Comparison of ENCODE assay signal across 19 mouse cellular contexts in genomic region chr14:121893747-121894146, GRCm38 (mm10). TPM values are rescaled to one million over a fixed set of nuclear protein-coding genes. Genes with fewer than 3 reads are reported as not detected.
DNase-seq lines count a peak whose midpoint lies in the region; ATAC-seq and TF ChIP-seq lines count a peak whose summit lies in the region.
"Had no signal": no experiment of that assay in that cellular context is flagged by ENCODE, and none has a peak within 500 bp of the region (broad histone marks: within the 10 kb centered on the region; RNA-seq: fewer than 3 reads in every experiment).

No protein-coding gene starts in this region.

- H3K4me2 ChIP-seq in kidney, embryonic 15.5 days: no peak overlapping the region
- no peak overlapping the region for H3K4me2 ChIP-seq in liver, postnatal 0 days (ENCODE audit: low read depth, low read length)
- no peak overlapping the region for H3K4me2 ChIP-seq in liver, embryonic 11.5 days
- H3K4me2 ChIP-seq in intestine, embryonic 16.5 days (ENCODE audit: low read depth, low read length): no peak overlapping the region
- no peak overlapping the region for H3K4me2 ChIP-seq in kidney, postnatal 0 days (ENCODE audit: low read length)
- H3K4me2 ChIP-seq: forebrain, embryonic 13.5 days; hindbrain, embryonic 14.5 days had no signal

- H3K4me1 ChIP-seq in kidney, adult 2 months (ENCODE audit: control insufficient read depth, insufficient read depth, low read length): peaks cover 32% of the 10 kb centered on the region
- H3K4me1 ChIP-seq in kidney, embryonic 15.5 days: 0 out of 2 replicates have a peak, but pooled peaks cover 9% of the 10 kb centered on the region
- H3K4me1 ChIP-seq in liver, postnatal 0 days (ENCODE audit: insufficient read depth): peaks cover 9% of the 10 kb centered on the region; the same call in 1 of the 2 replicates
- no peaks in the 10 kb centered on the region for H3K4me1 ChIP-seq in liver, embryonic 11.5 days (replicated peaks; ENCODE audit: control insufficient read depth, insufficient read depth, low read length)
- H3K4me1 ChIP-seq in intestine, embryonic 16.5 days (ENCODE audit: control insufficient read depth, insufficient read depth, low read length): peaks cover 14% of the 10 kb centered on the region
- no peaks in the 10 kb centered on the region for H3K4me1 ChIP-seq in kidney, postnatal 0 days (replicated peaks; ENCODE audit: insufficient read depth, low read length)

- WGBS in kidney, adult 2 months: 62% methylated on average over 6 of the region's 6 CpGs
- 81% methylated on average over 6 of the region's 6 CpGs for WGBS in kidney, embryonic 15.5 days
- 83% methylated on average over 6 of the region's 6 CpGs for WGBS in liver, postnatal 0 days (ENCODE audit: insufficient replicate concordance)
- WGBS in liver, embryonic 11.5 days: 80% methylated on average over 6 of the region's 6 CpGs
- 56% methylated on average over 6 of the region's 6 CpGs for WGBS in intestine, embryonic 16.5 days
- WGBS in kidney, postnatal 0 days: 80% methylated on average over 6 of the region's 6 CpGs

- no peak for TF ChIP-seq POLR2A in kidney, adult 2 months (IDR thresholded peaks at IDR 0.05; ENCODE audit: low read depth, low read length)

- TF ChIP-seq CTCF in kidney, adult 2 months (conservative IDR thresholded peaks at IDR 0.05; ENCODE audit: insufficient read depth, insufficient read length, low read depth, low read length): no peak
- no peak for TF ChIP-seq CTCF in liver, postnatal 0 days (IDR thresholded peaks at IDR 0.05; ENCODE audit: low read depth)
- no peak for TF ChIP-seq CTCF in kidney, postnatal 0 days (IDR thresholded peaks at IDR 0.05; ENCODE audit: low read depth)

- no peaks in the 10 kb centered on the region for H3K27me3 ChIP-seq in kidney, adult 2 months (replicated peaks; ENCODE audit: control insufficient read depth, insufficient read depth, low read length)
- H3K27me3 ChIP-seq in kidney, embryonic 15.5 days: no peaks in the 10 kb centered on the region
- H3K27me3 ChIP-seq in liver, postnatal 0 days (ENCODE audit: insufficient read depth, low read length): no peaks in the 10 kb centered on the region
- H3K27me3 ChIP-seq in liver, embryonic 11.5 days (replicated peaks; ENCODE audit: control insufficient read depth, insufficient read depth, low read length): no peaks in the 10 kb centered on the region
- no peaks in the 10 kb centered on the region for H3K27me3 ChIP-seq in intestine, embryonic 16.5 days (replicated peaks; ENCODE audit: control insufficient read depth, insufficient read depth, low read length)
- no peaks in the 10 kb centered on the region for H3K27me3 ChIP-seq in kidney, postnatal 0 days (ENCODE audit: insufficient read depth, low read length)
- H3K27me3 ChIP-seq: forebrain, embryonic 13.5 days had no signal

- H3K36me3 ChIP-seq in kidney, adult 2 months (ENCODE audit: control insufficient read depth, insufficient read depth, low read length): no peaks in the 10 kb centered on the region
- H3K36me3 ChIP-seq in kidney, embryonic 15.5 days: peaks cover 7% of the 10 kb centered on the region; the same call in 1 of the 2 replicates
- no peaks in the 10 kb centered on the region for H3K36me3 ChIP-seq in liver, postnatal 0 days (replicated peaks; ENCODE audit: insufficient read depth, low read length)
- no peaks in the 10 kb centered on the region for H3K36me3 ChIP-seq in liver, embryonic 11.5 days (ENCODE audit: control insufficient read depth, insufficient read depth, low read length)
- H3K36me3 ChIP-seq in intestine, embryonic 16.5 days (ENCODE audit: control insufficient read depth, insufficient read depth, low read length): no peaks in the 10 kb centered on the region
- no peaks in the 10 kb centered on the region for H3K36me3 ChIP-seq in kidney, postnatal 0 days (ENCODE audit: insufficient read depth, low read length)

- H3K4me3 ChIP-seq in kidney, adult 2 months (ENCODE audit: insufficient read depth, low read depth, low read length): no peak overlapping the region
- H3K4me3 ChIP-seq in kidney, embryonic 15.5 days (replicated peaks): no peak overlapping the region
- H3K4me3 ChIP-seq in liver, postnatal 0 days (ENCODE audit: low read depth, low read length): no peak overlapping the region
- H3K4me3 ChIP-seq in liver, embryonic 11.5 days (ENCODE audit: low read depth, low read length): no peak overlapping the region
- no peak overlapping the region for H3K4me3 ChIP-seq in intestine, embryonic 16.5 days (ENCODE audit: low read length)
- no peak overlapping the region for H3K4me3 ChIP-seq in kidney, postnatal 0 days (replicated peaks; ENCODE audit: low read depth, low read length)
- H3K4me3 ChIP-seq: embryonic facial prominence, embryonic 10.5 days; forebrain, embryonic 13.5 days had no signal

- no peak overlapping the region for H3K9ac ChIP-seq in kidney, embryonic 15.5 days
- H3K9ac ChIP-seq in liver, postnatal 0 days (replicated peaks): no peak overlapping the region
- H3K9ac ChIP-seq in liver, embryonic 11.5 days (ENCODE audit: low read depth, low read length): no peak overlapping the region
- H3K9ac ChIP-seq in intestine, embryonic 16.5 days (ENCODE audit: low read depth, low read length): no peak overlapping the region
- H3K9ac ChIP-seq in kidney, postnatal 0 days (ENCODE audit: low read depth, low read length): no peak overlapping the region
- H3K9ac ChIP-seq: forebrain, embryonic 13.5 days; forebrain, postnatal 0 days; hindbrain, embryonic 14.5 days had no signal

- DNase-seq in kidney, adult 2 months: peak; percentile 48
- DNase-seq in liver, postnatal 0 days: no peak
- DNase-seq in liver, embryonic 11.5 days (ENCODE audit: low spot score): no peak
- DNase-seq in kidney, postnatal 0 days (ENCODE audit: low spot score): no peak
- no peak for DNase-seq in neural tube, embryonic 10.5 days (ENCODE audit: extremely low spot score, low spot score)
- DNase-seq: adrenal gland, adult 8-10 months; adrenal gland, postnatal 36 days; cerebellum, adult 2 months; cerebellum, postnatal 10 days; forebrain, postnatal 0 days; gastrocnemius, postnatal 36 days; heart, adult 11 months; heart, postnatal 10 days had no signal

- H3K27ac ChIP-seq in kidney, adult 2 months (ENCODE audit: insufficient read depth, low read depth, low read length): 0 out of 2 replicates have a peak overlapping the region, but pooled peaks have one; percentile 25
- H3K27ac ChIP-seq in kidney, embryonic 15.5 days: no peak overlapping the region
- H3K27ac ChIP-seq in liver, postnatal 0 days (ENCODE audit: low read depth): no peak overlapping the region
- no peak overlapping the region for H3K27ac ChIP-seq in liver, embryonic 11.5 days (ENCODE audit: low read depth, low read length)
- no peak overlapping the region for H3K27ac ChIP-seq in intestine, embryonic 16.5 days (ENCODE audit: low read length)
- H3K27ac ChIP-seq in kidney, postnatal 0 days: no peak overlapping the region
- H3K27ac ChIP-seq: embryonic facial prominence, embryonic 10.5 days; forebrain, embryonic 13.5 days; hindbrain, embryonic 14.5 days had no signal

- ATAC-seq in kidney, embryonic 15.5 days (replicated peaks; ENCODE audit: low FRiP score): no peak
- ATAC-seq in liver, postnatal 0 days: peak; percentile 23
- ATAC-seq in liver, embryonic 11.5 days (replicated peaks; ENCODE audit: low FRiP score): no peak
- peak; percentile 61 for ATAC-seq in intestine, embryonic 16.5 days
- ATAC-seq in kidney, postnatal 0 days (replicated peaks; ENCODE audit: low FRiP score, low read depth): 0 out of 2 replicates have a peak, but pooled peaks have one; percentile 21
- ATAC-seq: forebrain, embryonic 13.5 days; forebrain, postnatal 0 days had no signal

- no peaks in the 10 kb centered on the region for H3K9me3 ChIP-seq in kidney, embryonic 15.5 days (replicated peaks)
- no peaks in the 10 kb centered on the region for H3K9me3 ChIP-seq in liver, postnatal 0 days (ENCODE audit: low read length)
- no peaks in the 10 kb centered on the region for H3K9me3 ChIP-seq in liver, embryonic 11.5 days (ENCODE audit: control insufficient read depth, low read length)
- H3K9me3 ChIP-seq in intestine, embryonic 16.5 days (ENCODE audit: control insufficient read depth, low read length): no peaks in the 10 kb centered on the region
- no peaks in the 10 kb centered on the region for H3K9me3 ChIP-seq in kidney, postnatal 0 days (replicated peaks; ENCODE audit: low read length)
- H3K9me3 ChIP-seq: embryonic facial prominence, embryonic 10.5 days; forebrain, embryonic 13.5 days had no signal

- no peak for TF ChIP-seq EP300 in liver, postnatal 0 days (IDR thresholded peaks at IDR 0.05; ENCODE audit: low read depth)

RNA-seq across cellular contexts. Expression of gene Ubac2, which starts 15.3 kb away (rescaled TPM):
- 69.3 and 71.6 TPM in 2 replicates for polyA plus RNA-seq in kidney, adult 2 months (2012; rRNA removed)
- polyA plus RNA-seq in kidney, embryonic 15.5 days (2015; fragmentation: Nextera tagmentation; extraction: Ambion mirVana): 66.7 and 68.6 TPM in 2 replicates
- polyA plus RNA-seq in liver, postnatal 0 days (2015; fragmentation: Nextera tagmentation; extraction: Ambion mirVana): 25.8 and 27.4 TPM in 2 replicates
- polyA plus RNA-seq in liver, embryonic 11.5 days (2014; fragmentation: Nextera tagmentation; extraction: Ambion mirVana): 43.8 and 44.6 TPM in 2 replicates
- 61.6 and 63.3 TPM in 2 replicates for polyA plus RNA-seq in intestine, embryonic 16.5 days (2015; fragmentation: Nextera tagmentation; extraction: Ambion mirVana)
- polyA plus RNA-seq in kidney, postnatal 0 days (2015; fragmentation: Nextera tagmentation; extraction: Ambion mirVana): 70.2 and 78.9 TPM in 2 replicates

RNA-seq across cellular contexts. Expression of gene Gpr18, which starts 21.8 kb away (rescaled TPM):
- 0.83 and 3.5 TPM in 2 replicates for polyA plus RNA-seq in kidney, adult 2 months (2012; rRNA removed)
- polyA plus RNA-seq in kidney, embryonic 15.5 days (2015; fragmentation: Nextera tagmentation; extraction: Ambion mirVana): 0.30 and 0.39 TPM in 2 replicates
- polyA plus RNA-seq in liver, postnatal 0 days (2015; fragmentation: Nextera tagmentation; extraction: Ambion mirVana): 0.78 and 0.81 TPM in 2 replicates
- not detected in 2 replicates for polyA plus RNA-seq in liver, embryonic 11.5 days (2014; fragmentation: Nextera tagmentation; extraction: Ambion mirVana)
- polyA plus RNA-seq in intestine, embryonic 16.5 days (2015; fragmentation: Nextera tagmentation; extraction: Ambion mirVana): 0.34 and 0.38 TPM in 2 replicates
- 0.08 and 0.11 TPM in 2 replicates for polyA plus RNA-seq in kidney, postnatal 0 days (2015; fragmentation: Nextera tagmentation; extraction: Ambion mirVana)
- polyA plus RNA-seq: cerebellum, adult 2 months; forebrain, postnatal 0 days; heart, embryonic 14.5 days; hindbrain, embryonic 14.5 days had no signal

Comparison
In these comparisons a context has a peak if more than half of its experiments do, and no peak if none do; other contexts are left out.
1. ATAC-seq: peak in liver, postnatal 0 days (single experiment), intestine, embryonic 16.5 days (single experiment) and kidney, postnatal 0 days (single experiment); none in kidney, embryonic 15.5 days (single experiment) and liver, embryonic 11.5 days (single experiment).